Mouse (Mus musculus) myocyte (in vitro differentiated cells): ENCODE data around the gene Krt71. TPM values are rescaled to one million over a fixed set of nuclear protein-coding genes. Genes with fewer than 3 reads are reported as not detected.
"Not testable (repeated sequence)": the region's sequence is repeated elsewhere in the genome, so short reads cannot be mapped to it uniquely, and the experiment has no call there.

Experiments
- H3K27me3 ChIP-seq: one replicate; pipeline ENCODE4 v1.6.1; 2011; ENCODE audit not compliant: control insufficient read depth, insufficient read depth, insufficient read length
- H3K36me3 ChIP-seq: one replicate; pipeline ENCODE4 v1.6.1; 2011; ENCODE audit not compliant: control insufficient read depth, insufficient read depth
- H3K4me2 ChIP-seq: one replicate; pipeline ENCODE4 v1.6.1; 2011; ENCODE audit warnings: low read depth, control low read depth
- H3K4me3 ChIP-seq: one replicate; pipeline ENCODE4 v1.5.1; 2011; ENCODE audit warnings: mild to moderate bottlenecking, control low read depth, moderate library complexity
- H3K79me2 ChIP-seq: one replicate; pipeline ENCODE4 v1.6.1; 2011; ENCODE audit not compliant: control insufficient read depth, insufficient read depth
- H3ac ChIP-seq: one replicate; pipeline ENCODE4 v1.6.1; 2011; ENCODE audit not compliant: control insufficient read depth, insufficient read length
- CEBPB ChIP-seq: IDR thresholded peaks from 2 replicates; pipeline ENCODE4 v1.6.1; 2011; ENCODE audit warnings: mild to moderate bottlenecking, moderate library complexity; ENCODE audit not compliant: poor library complexity, insufficient read depth, severe bottlenecking
- E2F4 ChIP-seq: IDR thresholded peaks from one replicate; pipeline ENCODE4 v1.6.1; 2011; ENCODE audit warnings: mild to moderate bottlenecking, control low read depth, moderate library complexity; ENCODE audit not compliant: insufficient read depth
- MAX ChIP-seq: IDR thresholded peaks from one replicate; pipeline ENCODE4 v1.6.1; 2011; ENCODE audit warnings: low read depth, mild to moderate bottlenecking, control low read depth
- MYOD1 ChIP-seq, 3 experiments: IDR thresholded peaks; one replicate each; pipeline ENCODE4 v1.6.1; 2011; ENCODE audit warnings: control low read depth in 2 of 3, low read depth in 2 of 3, mild to moderate bottlenecking in 2 of 3, moderate library complexity in 1 of 3; ENCODE audit not compliant: insufficient read length in 2 of 3, control insufficient read depth in 1 of 3
- MYOG ChIP-seq, 3 experiments: IDR thresholded peaks; one replicate each; pipeline ENCODE4 v1.6.1; 2011; ENCODE audit warnings: control low read depth in 2 of 3, low read depth in 2 of 3, mild to moderate bottlenecking in 2 of 3; ENCODE audit not compliant: insufficient read length in 2 of 3, control insufficient read depth in 1 of 3, insufficient read depth in 1 of 3
- POLR2A ChIP-seq: IDR thresholded peaks from one replicate; pipeline ENCODE4 v1.6.1; 2011; ENCODE audit warnings: low read depth, mild to moderate bottlenecking, control low read depth, moderate library complexity; ENCODE audit not compliant: insufficient read length
- POLR2AphosphoS2 ChIP-seq: IDR thresholded peaks from one replicate; pipeline ENCODE4 v1.6.1; 2011; ENCODE audit warnings: low read depth, control low read depth; ENCODE audit not compliant: insufficient read length
- REST ChIP-seq: IDR thresholded peaks from one replicate; pipeline ENCODE4 v1.6.1; 2011; ENCODE audit warnings: mild to moderate bottlenecking, control low read depth, moderate library complexity; ENCODE audit not compliant: insufficient read depth, insufficient read length
- SRF ChIP-seq: IDR thresholded peaks from one replicate; pipeline ENCODE4 v1.6.1; 2011; ENCODE audit warnings: low read depth; ENCODE audit not compliant: control insufficient read depth, insufficient read length
- TCF12 ChIP-seq: IDR thresholded peaks from one replicate; pipeline ENCODE4 v1.6.1; 2011; ENCODE audit warnings: mild to moderate bottlenecking, control low read depth; ENCODE audit not compliant: poor library complexity, insufficient read depth, severe bottlenecking
- TCF3 ChIP-seq: IDR thresholded peaks from one replicate; pipeline ENCODE4 v1.6.1; 2011; ENCODE audit warnings: low read depth, control low read depth; ENCODE audit not compliant: insufficient read length
- USF1 ChIP-seq: IDR thresholded peaks from one replicate; pipeline ENCODE4 v1.6.1; 2011; ENCODE audit warnings: low read depth, mild to moderate bottlenecking, control low read depth, moderate library complexity
- polyA plus RNA-seq: library from polyadenylated mRNA; unstranded; fragments of >200 nt; fragmentation: generic; extraction: Trizol; gene quantifications from one replicate; pipeline ENCODE4 v1.2.1, GENCODE M21; 2012; ENCODE audit warnings: missing spikeins

Gene Krt71
- polyA plus RNA-seq, 1 experiment = not detected

DNA sequence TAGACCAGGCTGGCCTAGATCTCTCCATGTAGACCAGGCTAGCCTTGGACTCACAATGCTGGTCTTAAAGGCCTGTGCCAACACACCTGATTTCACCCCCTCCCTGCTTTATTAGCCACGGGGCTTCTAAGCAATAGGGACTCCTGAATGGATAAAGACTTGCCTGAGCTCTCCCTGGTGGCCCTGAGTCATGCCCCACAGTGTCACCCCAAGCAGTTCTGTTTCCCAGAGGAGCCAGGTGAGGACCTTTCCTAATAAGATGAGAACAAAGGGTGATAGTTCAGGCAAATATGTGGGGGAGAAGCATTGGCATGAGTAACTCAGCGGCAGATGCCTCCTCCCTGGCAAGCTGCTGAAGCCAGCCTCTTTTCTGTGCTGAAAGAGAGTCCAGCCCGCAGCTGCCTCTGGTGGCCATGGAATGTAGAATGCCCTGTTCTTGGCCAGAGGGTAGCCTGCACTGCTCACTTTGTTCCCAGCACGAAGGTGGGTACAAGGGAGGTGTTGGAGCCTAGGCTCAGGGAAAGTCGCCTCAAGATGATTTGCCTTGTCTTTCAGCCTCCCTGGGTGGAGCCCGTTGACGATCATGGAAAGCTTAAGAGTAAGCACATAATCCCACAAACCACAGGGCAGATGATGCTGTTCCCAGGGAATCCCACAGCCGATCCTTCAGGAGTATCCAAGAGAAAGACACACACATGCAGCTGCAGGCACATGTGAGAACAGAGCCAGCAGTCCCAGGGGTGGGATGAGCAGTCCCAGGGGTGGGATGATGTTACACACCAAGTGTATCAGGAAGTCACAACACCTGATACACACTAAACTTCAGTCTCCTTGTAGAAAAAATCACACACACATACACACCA, 45.4 kb downstream of the Krt71 start:
- TF ChIP-seq USF1 (no peak), CEBPB (no peak), MYOG (IDR thresholded peaks at IDR 0.05; ENCODE audit: control insufficient read depth in 1 of 3, insufficient read depth in 1 of 3, insufficient read length in 2 of 3, low read depth in 2 of 3) (no peak), SRF (no peak), MAX (no peak), MYOD1 (IDR thresholded peaks at IDR 0.05; ENCODE audit: control insufficient read depth in 1 of 3, insufficient read length in 2 of 3, low read depth in 2 of 3) (no peak)
- Histone ChIP-seq H3ac (no peak overlapping the region), H3K36me3 (no peaks in the 10 kb centered on the region), H3K4me3 (no peak overlapping the region), H3K27me3 (no peaks in the 10 kb centered on the region), H3K4me2 (no peak overlapping the region), H3K79me2 (no peaks in the 10 kb centered on the region)

DNA sequence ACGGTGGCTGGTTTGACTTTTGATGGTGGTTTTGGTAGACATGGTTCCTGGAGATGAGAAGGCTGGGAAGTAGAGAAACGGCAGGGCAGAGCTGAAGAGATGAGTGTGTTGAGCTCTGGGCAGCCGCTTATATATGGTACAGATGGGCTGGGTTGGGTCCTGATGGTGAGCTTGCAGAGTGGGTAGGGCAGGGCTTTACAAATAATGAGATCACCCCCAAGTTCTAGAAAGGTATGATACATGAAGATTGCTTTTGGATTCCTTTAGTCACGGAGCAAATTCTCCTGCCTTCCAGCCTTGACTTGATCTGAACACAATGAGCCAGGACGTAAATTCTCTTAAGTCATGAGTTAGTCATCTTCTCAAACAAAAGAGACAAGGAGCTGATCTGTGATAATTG, 48.7 kb downstream of the Krt71 start, which contains the start of gene Krt6a:
Krt6a (minus strand) TSS at position 101 of the 400 bp plus-strand sequence.
- TF ChIP-seq MYOG (IDR thresholded peaks at IDR 0.05; ENCODE audit: control insufficient read depth in 1 of 3, insufficient read depth in 1 of 3, insufficient read length in 2 of 3, low read depth in 2 of 3) (no peak), USF1 (no peak), CEBPB (no peak), TCF3 (no peak), MAX (no peak), POLR2AphosphoS2 (no peak), SRF (no peak), E2F4 (no peak), POLR2A (no peak), MYOD1 (IDR thresholded peaks at IDR 0.05; ENCODE audit: control insufficient read depth in 1 of 3, insufficient read length in 2 of 3, low read depth in 2 of 3) (no peak), REST (no peak), TCF12 (no peak)
- Histone ChIP-seq H3ac (no peak within 1 kb of the TSS), H3K4me3 (no peak within 1 kb of the TSS), H3K36me3 (no peaks in the 10 kb centered on the region), H3K27me3 (no peaks in the 10 kb centered on the region), H3K4me2 (no peak within 1 kb of the TSS), H3K79me2 (no peaks in the 10 kb centered on the region)

DNA sequence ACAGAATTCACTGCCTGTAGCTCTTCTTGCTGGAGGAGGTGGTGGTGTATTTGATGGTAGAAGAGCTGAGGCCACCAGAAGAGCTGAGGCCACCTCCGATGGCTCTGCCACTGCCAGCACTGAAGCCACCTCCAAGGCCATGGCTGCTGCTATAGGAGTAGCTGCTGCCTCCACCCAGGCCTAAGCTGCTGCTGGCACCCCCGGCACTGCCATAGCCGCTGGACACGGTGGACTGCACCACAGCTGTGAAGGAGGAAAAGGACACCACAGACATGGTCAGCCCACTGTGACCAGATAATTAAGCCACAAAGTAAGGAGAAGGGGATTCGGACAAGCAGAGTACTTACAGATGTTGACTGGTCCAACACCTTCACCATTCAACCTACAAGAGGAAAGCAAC, 52.4 kb downstream of the Krt71 start:
- not testable (repeated sequence) for H3ac ChIP-seq, H3K4me2 ChIP-seq, H3K27me3 ChIP-seq, H3K36me3 ChIP-seq, H3K4me3 ChIP-seq, H3K79me2 ChIP-seq

- no peaks in the 10 kb centered on the region for H3K79me2 ChIP-seq
- H3K36me3 ChIP-seq = no peaks in the 10 kb centered on the region
- no peak overlapping the region for H3ac ChIP-seq
- no peak for TF ChIP-seq POLR2AphosphoS2
- no peak for TF ChIP-seq TCF3
- no peak for TF ChIP-seq MYOG (IDR thresholded peaks at IDR 0.05; ENCODE audit: control insufficient read depth in 1 of 3, insufficient read depth in 1 of 3, insufficient read length in 2 of 3, low read depth in 2 of 3)
- no peak for TF ChIP-seq MYOD1 (IDR thresholded peaks at IDR 0.05; ENCODE audit: control insufficient read depth in 1 of 3, insufficient read length in 2 of 3, low read depth in 2 of 3)
- no peak for TF ChIP-seq TCF12
- TF ChIP-seq MAX = no peak
- TF ChIP-seq E2F4 = no peak
- TF ChIP-seq CEBPB = no peak
- TF ChIP-seq SRF = no peak
- no peak for TF ChIP-seq POLR2A
- no peak for TF ChIP-seq REST
- TF ChIP-seq USF1 = no peak
- H3K27me3 ChIP-seq = no peaks in the 10 kb centered on the region
- H3K4me3 ChIP-seq = no peak overlapping the region
- no peak overlapping the region for H3K4me2 ChIP-seq
These were observed 54.7 kb downstream of the Krt71 start for GRCm38 (mm10) chr15:101688161-101688560.

Other genes starting within 250 kb of the Krt71 start
- gene Gm49425, start 225.8 kb downstream of the Krt71 start, polyA plus RNA-seq = not detected
- not detected for gene Krt84, start 210.3 kb downstream of the Krt71 start, polyA plus RNA-seq
- gene Krt82, start 192.4 kb downstream of the Krt71 start, polyA plus RNA-seq = not detected
- gene Krt90, start 180.2 kb downstream of the Krt71 start, polyA plus RNA-seq = not detected
- not detected for gene Krt75, start 169.2 kb downstream of the Krt71 start, polyA plus RNA-seq
- not detected for gene Gm5414, start 114.9 kb downstream of the Krt71 start, polyA plus RNA-seq
- not detected for gene Gm5478, start 95.7 kb downstream of the Krt71 start, polyA plus RNA-seq
- gene Krt6b, start 62.8 kb downstream of the Krt71 start, polyA plus RNA-seq = not detected
- not detected for gene Krt6a, start 48.8 kb downstream of the Krt71 start, polyA plus RNA-seq
- gene Krt5, start 30.2 kb downstream of the Krt71 start, polyA plus RNA-seq = 0.02 TPM
- not detected for gene Krt72, start 43.4 kb upstream of the Krt71 start, polyA plus RNA-seq
- gene Krt73, start 59.2 kb upstream of the Krt71 start, polyA plus RNA-seq = not detected
- gene Krt2, start 75.1 kb upstream of the Krt71 start, polyA plus RNA-seq = not detected
- not detected for gene Krt1, start 107.7 kb upstream of the Krt71 start, polyA plus RNA-seq
- not detected for gene Krt77, start 126.6 kb upstream of the Krt71 start, polyA plus RNA-seq
- gene Krt76, start 149.8 kb upstream of the Krt71 start, polyA plus RNA-seq = not detected
- gene Krt4, start 181.6 kb upstream of the Krt71 start, polyA plus RNA-seq = not detected
- 0.04 TPM for gene Krt79, start 197.2 kb upstream of the Krt71 start, polyA plus RNA-seq
- gene Krt78, start 211.2 kb upstream of the Krt71 start, polyA plus RNA-seq = not detected